Mouse (Mus musculus) adrenal gland, postnatal 14 days (tissue): ENCODE measurements around the gene Mgst2. TPM values are rescaled to one million over a fixed set of nuclear protein-coding genes. Genes with fewer than 3 reads are reported as not detected.

Source experiments
- total RNA-seq: library from RNA; stranded (reverse); gene quantifications from 2 replicates; pipeline ENCODE4 v1.2.3, GENCODE M21; 2021

The Mgst2 gene
- total RNA-seq, 1 experiment from 2014 or later, result 71.2 TPM

Other genes with a start within 250 kb of the Mgst2 start
- gene Naa15, start 245.2 kb upstream of the Mgst2 start, total RNA-seq, result 47.8 and 50.1 TPM in 2 replicates
- 13.1 TPM in 2 replicates for gene Rab33b, start 176.4 kb upstream of the Mgst2 start, total RNA-seq
- gene Setd7, start 99.5 kb upstream of the Mgst2 start, total RNA-seq, result 33.5 and 47.5 TPM in 2 replicates